Mouse (Mus musculus) right cerebral cortex, postnatal 25 days (tissue): Measurements from ENCODE around the gene Ifna4.
"Not testable (repeated sequence)": the region's sequence is repeated elsewhere in the genome, so short reads cannot be mapped to it uniquely, and the experiment has no call there.

Experiments used
- DNase-seq: peaks from one replicate; pipeline ENCODE4 v3.0.0; 2022

Gene Ifna4

GRCm38 (mm10) chr4:88841438-88841911 lies at the start of gene Ifna4:
Ifna4 (plus strand) TSS chr4:88841861.
- DNase-seq = no peak

- peak; percentile 61 for DNase-seq
Measured at GRCm38 (mm10) chr4:88793936-88794675, 47.6 kb upstream of the Ifna4 start, which contains the start of gene Gm13275. Gm13275 (plus strand) TSS chr4:88794487.

GRCm38 (mm10) chr4:88797097-88797496 lies 44.6 kb upstream of the Ifna4 start, which contains the start of gene Gm13279:
Gm13279 (plus strand) TSS chr4:88797397.
- not testable (repeated sequence) for DNase-seq

GRCm38 (mm10) chr4:88799365-88799764 lies 42.3 kb upstream of the Ifna4 start, which contains the start of gene Gm13285:
Gm13285 (plus strand) TSS chr4:88799665.
- not testable (repeated sequence) for DNase-seq

GRCm38 (mm10) chr4:88802954-88803353 lies 38.7 kb upstream of the Ifna4 start, which contains the start of gene Gm13287:
Gm13287 (plus strand) TSS chr4:88803254.
- not testable (repeated sequence) for DNase-seq

GRCm38 (mm10) chr4:88805231-88805630 lies 36.4 kb upstream of the Ifna4 start, which contains the start of gene Gm13288:
Gm13288 (plus strand) TSS chr4:88805531.
- not testable (repeated sequence) for DNase-seq

GRCm38 (mm10) chr4:88805761-88806160 lies 35.9 kb upstream of the Ifna4 start:
- DNase-seq = not testable (repeated sequence)

GRCm38 (mm10) chr4:88815928-88816327 lies 25.7 kb upstream of the Ifna4 start, which contains the start of gene Ifna7:
Ifna7 (plus strand) TSS chr4:88816228.
- DNase-seq = no peak

- no peak for DNase-seq
Measured at GRCm38 (mm10) chr4:88819659-88820058, 22.0 kb upstream of the Ifna4 start, which contains the start of gene Ifna11. Ifna11 (plus strand) TSS chr4:88819959.

GRCm38 (mm10) chr4:88822995-88823394 lies 18.7 kb upstream of the Ifna4 start:
- no peak for DNase-seq

GRCm38 (mm10) chr4:88827116-88827515 lies 14.5 kb upstream of the Ifna4 start, which contains the start of gene Ifna6:
Ifna6 (plus strand) TSS chr4:88827416.
- not testable (repeated sequence) for DNase-seq

- DNase-seq = peak; percentile 19
Measured at GRCm38 (mm10) chr4:88830523-88830922, 11.1 kb upstream of the Ifna4 start.

GRCm38 (mm10) chr4:88835225-88835624 lies 6.4 kb upstream of the Ifna4 start, which contains the start of gene Ifna5:
Ifna5 (plus strand) TSS chr4:88835525.
- not testable (repeated sequence) for DNase-seq

- DNase-seq = no peak
Measured at GRCm38 (mm10) chr4:88838828-88839227, 2.8 kb upstream of the Ifna4 start.

GRCm38 (mm10) chr4:88840058-88840457 lies 1.6 kb upstream of the Ifna4 start:
- no peak for DNase-seq

GRCm38 (mm10) chr4:88845334-88845733 lies 3.7 kb downstream of the Ifna4 start:
- no peak for DNase-seq

GRCm38 (mm10) chr4:88849698-88850097 lies 8.0 kb downstream of the Ifna4 start, which contains the start of gene Ifna1:
Ifna1 (plus strand) TSS chr4:88850087.
- DNase-seq = no peak

- DNase-seq = no peak
Measured at GRCm38 (mm10) chr4:88851026-88851763, 9.5 kb downstream of the Ifna4 start.

- no peak for DNase-seq
Measured at GRCm38 (mm10) chr4:88859214-88859613, 17.6 kb downstream of the Ifna4 start.

GRCm38 (mm10) chr4:88863309-88863708 lies 21.6 kb downstream of the Ifna4 start:
- DNase-seq = no peak

GRCm38 (mm10) chr4:88864599-88864998 lies 22.9 kb downstream of the Ifna4 start:
- DNase-seq = no peak

GRCm38 (mm10) chr4:88865011-88865569 lies 23.4 kb downstream of the Ifna4 start:
- no peak for DNase-seq
